Mouse (Mus musculus) gastrocnemius, postnatal 36 days (tissue): Measurements from ENCODE around the gene Clec10a. TPM values are rescaled to one million over a fixed set of nuclear protein-coding genes. Genes with fewer than 3 reads are reported as not detected.
"Not testable (repeated sequence)": the region's sequence is repeated elsewhere in the genome, so short reads cannot be mapped to it uniquely, and the experiment has no call there.

Experiments used
- DNase-seq, 2 experiments: peaks; one replicate each; pipeline ENCODE4 v3.0.0; 2022
- intact Hi-C: fragments of 180-260 bp; cut with DNase I; formaldehyde crosslinking; loops from one replicate; pipeline ENCODE4 v1.15.1; 2025
- long read RNA-seq, 2 experiments: library from polyadenylated mRNA; stranded (forward); transcript quantifications; one replicate each; pipeline ENCODE4 v2.0.0; 2021
- total RNA-seq, 2 experiments: library from RNA; stranded (reverse); gene quantifications; 2 replicates each; pipeline ENCODE4 v1.2.3; 2021

Gene Clec10a
- total RNA-seq: 1 to 10 TPM; 1.8 to 2.0 TPM
- long read RNA-seq, experiment 1, partial matches to known transcripts: 1 of 2 reads
- long read RNA-seq, experiment 1, other reads (novel, unspliced or antisense): 0 of 2 reads
- long read RNA-seq, experiment 2: 0 reads

DNA sequence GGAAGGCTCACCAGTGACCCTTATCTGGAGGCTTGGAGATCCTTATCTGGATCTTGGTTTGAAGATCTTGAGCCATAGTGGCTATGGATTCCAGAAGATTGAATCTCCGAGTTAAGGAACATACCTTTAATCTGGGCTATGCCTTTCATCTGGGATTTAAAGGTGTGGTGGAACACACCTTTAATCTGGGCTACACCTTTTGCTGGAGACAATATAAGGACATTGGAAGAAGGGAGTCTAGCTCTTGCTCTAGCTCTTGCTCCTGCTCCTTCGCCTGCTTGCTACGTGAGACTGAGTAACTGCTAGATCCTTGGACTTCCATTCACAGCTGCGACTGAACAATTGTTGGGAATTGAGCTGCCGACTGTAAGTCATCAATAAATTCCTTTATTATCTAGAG, at the start of gene Clec10a:
Clec10a (plus strand) TSS at position 301 of the 400 bp plus-strand sequence.
- DNase-seq, intact Hi-C loops: not testable (repeated sequence)

DNA sequence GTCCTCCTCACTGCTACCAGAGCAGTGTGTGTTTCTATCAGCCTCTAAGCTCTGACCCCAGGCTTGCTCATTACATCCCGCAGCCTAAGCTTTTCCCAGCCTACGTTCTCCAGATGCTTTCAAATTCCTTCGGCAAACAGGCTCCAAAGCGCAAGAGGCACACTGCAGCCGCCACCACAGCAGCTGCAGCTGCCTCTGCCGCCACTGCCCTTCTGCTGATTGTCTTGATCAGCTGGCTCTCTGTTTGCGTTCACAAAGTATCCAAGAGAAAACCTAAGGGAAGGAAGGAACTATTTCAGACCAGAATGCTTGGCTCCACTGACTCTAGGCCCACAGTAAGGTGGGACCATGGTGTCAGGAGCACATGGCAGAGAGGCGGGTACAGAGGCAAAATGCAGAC, 48.9 kb upstream of the Clec10a start:
- DNase-seq: no peak
- intact Hi-C loops: no loop called here

DNA sequence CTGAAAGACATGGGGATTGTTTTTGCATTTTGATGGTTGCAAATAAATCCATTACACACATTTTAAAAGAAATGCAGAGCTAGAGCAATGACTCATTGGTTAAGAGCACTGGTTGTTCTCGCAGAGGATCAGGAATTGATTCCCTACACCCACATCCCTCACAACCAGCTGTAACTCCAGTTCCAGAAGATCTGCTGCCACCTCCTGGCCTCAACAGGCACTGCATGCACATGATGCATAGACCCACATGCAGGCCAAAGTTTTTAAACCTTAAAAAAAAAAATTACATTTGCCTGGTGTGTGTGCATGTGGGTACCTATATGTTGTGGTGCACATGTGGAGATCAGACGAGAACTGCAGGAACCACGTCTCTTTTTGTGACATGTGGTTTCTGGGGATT, 45.9 kb upstream of the Clec10a start:
- intact Hi-C loops: no loop called here
- DNase-seq: no peak

DNA sequence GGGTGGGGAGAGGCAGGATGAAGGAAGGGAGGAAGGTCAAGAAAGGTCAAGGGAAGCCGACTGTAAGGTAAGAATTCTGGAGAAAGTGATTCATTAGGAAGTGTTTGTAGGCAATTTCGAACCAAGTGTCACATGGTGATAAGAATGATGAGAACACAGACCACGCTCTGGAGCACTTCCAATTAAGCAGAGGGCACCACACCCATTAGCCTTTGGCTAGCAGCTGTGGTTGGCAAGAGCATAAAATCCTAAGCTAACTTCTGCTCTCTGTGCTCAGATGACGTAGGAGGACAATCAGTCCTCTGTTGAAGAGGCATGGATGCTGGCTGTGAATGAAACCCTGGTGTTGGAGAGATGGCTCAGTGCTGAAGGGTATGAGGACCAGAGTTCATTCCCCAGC, 41.4 kb upstream of the Clec10a start:
- DNase-seq: no peak
- intact Hi-C loops: no loop called here

DNA sequence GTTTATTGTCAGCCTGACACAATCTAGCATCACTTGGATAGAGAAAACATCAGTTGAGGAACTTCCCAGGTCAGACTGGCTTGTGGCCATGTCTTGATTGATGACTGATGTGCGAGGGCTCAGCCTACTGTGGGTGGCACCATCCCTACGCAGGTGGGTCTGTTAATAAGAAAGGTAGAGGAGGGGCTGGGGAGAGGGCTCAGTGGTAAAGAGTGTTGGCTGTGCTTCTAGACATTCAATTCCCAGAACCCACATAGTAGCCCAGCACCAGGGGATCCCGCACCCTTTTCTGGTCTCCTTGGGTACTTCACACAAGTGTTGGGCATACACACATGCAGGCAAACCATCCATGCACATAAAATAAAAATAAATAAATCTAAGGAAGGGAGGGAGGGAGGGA, 40.1 kb upstream of the Clec10a start:
- no peak for DNase-seq
- intact Hi-C loops: no loop called here

DNA sequence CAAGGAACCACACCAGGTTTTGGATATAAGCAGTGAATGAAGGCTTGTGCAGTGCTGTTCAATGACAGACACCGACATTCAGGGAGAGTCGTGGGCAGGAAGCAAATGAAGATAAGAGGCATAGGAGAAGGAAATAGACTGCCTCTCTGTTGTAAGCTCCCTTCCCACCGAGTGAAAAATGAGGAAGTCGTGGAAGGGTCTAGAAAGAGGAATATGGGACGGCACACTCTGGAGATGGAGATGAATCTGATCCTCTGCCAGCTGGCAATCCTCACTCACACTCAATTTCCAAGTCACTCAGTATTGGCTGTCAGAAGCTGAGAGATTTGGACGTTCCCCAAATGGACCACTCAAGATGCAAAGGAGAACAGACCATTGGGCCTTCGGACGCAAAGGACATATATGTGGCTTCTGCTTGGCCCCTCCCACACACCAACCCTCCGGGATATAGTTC, 26.0 kb upstream of the Clec10a start, which contains the start of gene Mgl2:
Mgl2 (plus strand) TSS at position 404 of the 454 bp plus-strand sequence.
- intact Hi-C loops: no loop called here
- no peak for DNase-seq

DNA sequence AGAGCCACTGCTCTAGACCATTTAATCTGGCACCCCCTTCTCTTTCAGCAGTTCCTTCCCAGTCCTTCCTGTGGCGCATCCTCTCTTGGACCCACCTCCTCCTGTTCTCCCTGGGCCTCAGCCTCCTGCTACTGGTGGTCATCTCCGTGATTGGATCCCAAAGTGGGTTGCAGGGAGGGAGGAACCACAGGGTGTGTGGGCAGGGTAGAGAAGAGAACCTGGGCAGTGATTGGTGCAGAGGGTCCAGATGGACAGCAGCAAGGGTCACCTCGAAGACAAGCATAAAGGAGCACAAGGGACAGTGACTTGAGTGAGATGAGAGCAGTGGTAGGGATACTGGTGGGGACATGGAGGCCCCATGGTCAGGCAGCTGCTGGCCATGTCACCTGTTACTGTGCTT, 21.0 kb upstream of the Clec10a start:
- intact Hi-C loops: not testable (repeated sequence)

DNA sequence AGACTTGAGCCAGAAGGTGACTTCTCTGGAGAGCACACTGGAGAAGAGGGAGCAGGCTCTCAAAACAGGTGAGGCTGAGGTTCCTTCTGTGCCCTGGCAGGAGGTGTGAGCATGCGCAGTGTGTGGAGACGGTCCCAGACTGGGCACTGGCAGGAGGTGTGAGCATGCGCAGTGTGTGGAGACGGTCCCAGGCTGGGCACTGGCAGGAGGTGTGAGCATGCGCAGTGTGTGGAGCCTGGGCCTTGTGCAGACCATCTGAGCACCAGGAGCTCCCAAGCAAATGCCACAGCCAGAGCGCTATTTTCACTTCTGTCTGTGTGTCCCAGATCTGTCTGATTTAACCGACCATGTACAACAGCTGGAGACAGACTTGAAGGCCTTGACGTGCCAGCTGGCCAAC, 20.1 kb upstream of the Clec10a start:
- intact Hi-C loops, DNase-seq: not testable (repeated sequence)

More for the DNA sequence above, 21.0 kb upstream of the Clec10a start:
- not testable (repeated sequence) for DNase-seq

DNA sequence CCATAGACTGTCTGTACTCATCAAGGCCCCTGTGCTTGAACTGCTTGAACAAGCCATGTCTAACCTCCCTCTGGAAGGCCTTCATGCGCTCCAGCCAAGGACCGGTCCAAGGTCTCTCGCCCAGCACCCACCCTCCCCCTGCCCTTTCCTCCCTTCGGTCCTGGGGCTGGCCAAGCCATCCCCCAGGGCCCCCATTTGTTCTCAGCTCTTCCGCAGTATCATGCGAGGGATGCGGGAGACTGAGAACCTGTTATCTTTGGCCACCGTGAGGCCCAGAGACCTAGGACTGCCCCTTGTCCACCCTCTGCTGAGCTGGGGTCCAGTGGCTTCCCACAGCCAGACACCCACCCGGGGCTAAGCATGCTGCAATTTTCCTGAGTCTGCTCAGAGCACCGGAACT, 16.8 kb upstream of the Clec10a start:
- intact Hi-C loops: no loop called here

DNA sequence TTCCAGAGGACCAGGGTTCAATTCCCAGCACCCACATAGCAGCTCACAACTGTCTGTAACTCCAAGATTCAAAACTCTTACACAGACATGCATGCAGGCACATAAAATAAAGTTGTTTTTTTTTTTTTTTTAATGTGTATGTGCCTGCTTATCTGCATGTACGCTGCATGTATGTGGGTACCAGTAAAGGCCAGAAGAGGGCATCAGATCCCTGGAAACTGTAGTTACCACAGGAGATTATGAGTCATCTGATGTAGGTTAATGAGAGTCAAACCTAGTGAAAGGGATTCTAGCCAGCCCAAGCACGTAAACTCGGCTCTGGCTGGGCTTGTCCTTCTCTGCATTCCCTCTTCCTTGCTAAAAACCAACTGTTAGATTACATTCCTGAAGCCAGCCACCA, 4.9 kb upstream of the Clec10a start:
- intact Hi-C loops: no loop called here
- no peak for DNase-seq

More for the DNA sequence above, 16.8 kb upstream of the Clec10a start:
- no peak for DNase-seq

DNA sequence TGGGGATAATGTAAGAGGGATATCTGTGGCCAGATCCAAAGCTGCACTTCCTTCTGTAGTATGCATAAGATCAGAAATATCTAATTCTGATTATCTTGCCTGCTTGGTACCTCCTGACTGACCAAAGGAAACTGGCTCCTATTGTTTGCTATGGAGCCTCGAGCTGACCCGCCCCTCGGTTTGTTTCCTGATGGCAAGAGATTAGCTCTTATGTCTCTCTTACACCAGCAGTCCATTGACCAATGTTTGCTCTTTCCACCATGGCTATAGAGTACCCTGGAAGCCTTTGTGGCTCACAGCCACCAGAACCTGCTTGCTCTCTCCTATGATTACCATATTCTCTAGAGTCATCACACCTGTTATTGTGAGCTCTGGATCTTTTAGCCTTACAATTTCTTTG, 6.3 kb downstream of the Clec10a start:
- no peak for DNase-seq
- intact Hi-C loops: no loop called here

DNA sequence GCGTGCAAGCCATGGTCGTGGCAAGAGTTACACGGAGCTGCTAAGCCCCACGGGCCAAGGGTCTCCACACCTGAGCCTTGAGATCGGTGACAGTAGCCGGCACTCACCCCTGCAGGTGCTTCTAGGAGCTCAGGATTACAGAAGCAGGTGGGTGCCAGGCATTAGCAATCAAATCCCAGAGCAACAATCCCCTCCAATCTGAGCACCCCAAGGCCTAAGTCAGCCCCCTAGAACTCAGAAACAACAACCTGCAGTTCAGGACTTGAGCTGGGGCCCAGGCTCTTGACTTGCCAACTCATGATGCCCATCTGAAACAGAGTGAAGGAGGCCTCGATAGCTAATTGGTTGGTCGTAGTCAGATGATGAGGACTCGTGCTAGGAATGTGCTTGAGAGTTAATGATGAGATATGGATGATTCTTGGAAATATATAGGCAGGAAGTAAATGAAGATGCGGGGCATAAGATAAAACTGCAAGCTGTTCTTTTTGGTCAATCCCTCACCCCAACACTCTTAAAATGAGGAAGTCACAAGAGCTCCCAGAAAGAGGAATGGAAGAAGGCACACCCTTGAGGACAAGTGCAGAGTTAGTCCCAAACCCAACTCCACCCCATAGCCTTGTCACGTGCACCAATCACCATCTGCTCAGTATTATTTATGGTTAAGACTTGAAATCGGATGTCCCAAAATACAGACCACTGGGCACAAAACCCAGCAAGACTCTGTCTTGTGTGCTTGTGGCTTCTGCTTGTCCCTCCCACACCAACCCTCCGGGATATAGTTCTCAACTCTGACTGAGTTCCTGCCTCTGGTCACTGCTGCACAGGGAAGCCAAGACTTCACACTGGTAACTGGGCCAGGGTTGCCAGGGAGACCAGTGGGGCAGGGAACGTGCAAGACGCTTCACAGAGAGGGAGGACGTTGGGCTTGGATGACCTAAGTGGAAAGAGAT, 10.2 kb downstream of the Clec10a start:
- intact Hi-C loops: no loop called here
- no peak for DNase-seq

DNA sequence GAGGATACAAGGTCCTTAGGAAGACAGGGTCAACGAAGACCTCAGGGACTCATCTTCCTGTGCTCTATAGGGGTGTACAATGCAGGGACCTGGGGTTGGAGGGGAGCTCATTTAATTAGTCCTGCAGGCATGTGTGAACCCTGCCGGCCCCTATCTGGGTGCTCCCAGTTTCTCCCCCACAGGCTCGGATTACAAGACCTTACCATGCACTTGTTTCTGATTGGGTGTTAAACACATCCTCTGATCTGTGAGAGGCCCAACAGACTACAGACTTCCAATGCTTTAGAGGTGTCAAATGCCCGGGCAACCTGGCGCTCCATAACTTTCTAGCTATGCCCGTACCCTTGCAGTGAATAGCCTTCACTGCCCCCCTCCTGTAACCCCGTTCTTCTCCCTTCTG, 12.1 kb downstream of the Clec10a start:
- no peak for DNase-seq
- intact Hi-C loops: no loop called here

DNA sequence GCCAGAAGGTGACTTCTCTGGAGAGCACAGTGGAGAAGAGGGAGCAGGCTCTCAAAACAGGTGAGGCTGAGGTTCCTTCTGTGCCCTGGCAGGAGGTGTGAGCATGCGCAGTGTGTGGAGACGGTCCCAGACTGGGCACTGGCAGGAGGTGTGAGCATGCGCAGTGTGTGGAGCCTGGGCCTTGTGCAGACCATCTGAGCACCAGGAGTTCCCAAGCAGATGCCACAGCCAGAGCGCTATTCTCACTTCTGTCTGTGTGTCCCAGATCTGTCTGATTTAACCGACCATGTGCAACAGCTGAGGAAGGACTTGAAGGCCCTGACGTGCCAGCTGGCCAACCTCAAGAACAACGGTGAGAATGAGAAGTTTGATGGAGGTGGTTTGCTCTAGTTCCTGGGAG, 13.5 kb downstream of the Clec10a start:
- intact Hi-C loops, DNase-seq: not testable (repeated sequence)

DNA sequence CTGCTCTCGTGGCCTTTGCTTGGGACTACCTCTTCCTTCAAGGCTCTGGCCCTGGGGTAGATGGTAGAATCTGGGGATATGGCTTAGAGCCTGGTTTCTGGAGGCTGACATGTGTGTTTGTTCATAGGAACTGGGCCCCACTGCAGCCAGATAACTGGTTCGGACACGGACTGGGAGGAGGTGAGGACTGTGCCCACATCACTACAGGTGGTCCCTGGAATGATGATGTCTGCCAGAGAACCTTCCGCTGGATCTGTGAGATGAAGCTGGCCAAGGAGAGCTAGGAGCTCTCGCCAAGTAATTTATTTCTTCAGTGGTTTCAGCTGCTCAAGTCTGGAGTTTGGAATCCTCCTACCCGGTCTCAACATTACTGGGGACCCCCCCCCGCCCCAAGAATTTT, 14.3 kb downstream of the Clec10a start:
- DNase-seq: no peak
- intact Hi-C loops: no loop called here

DNA sequence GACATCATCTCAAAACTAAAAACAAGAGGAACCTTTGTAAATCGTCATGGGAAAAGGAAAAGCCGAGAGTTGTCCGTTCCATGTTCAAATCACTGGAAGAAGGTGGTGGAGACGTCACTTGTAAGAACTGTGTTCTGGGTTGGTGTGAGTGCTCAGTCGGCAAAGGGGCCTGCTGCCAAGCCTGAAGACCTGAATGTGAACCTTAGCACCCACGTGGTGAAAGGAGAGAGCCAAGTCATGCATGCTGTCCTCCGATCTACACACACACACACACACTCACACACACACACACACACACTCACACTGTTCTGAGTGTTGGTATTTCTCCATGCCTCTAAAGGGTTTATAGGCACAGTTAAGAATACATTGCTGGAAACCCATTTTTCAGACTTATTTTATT, 15.2 kb downstream of the Clec10a start:
- intact Hi-C loops: no loop called here
- no peak for DNase-seq

DNA sequence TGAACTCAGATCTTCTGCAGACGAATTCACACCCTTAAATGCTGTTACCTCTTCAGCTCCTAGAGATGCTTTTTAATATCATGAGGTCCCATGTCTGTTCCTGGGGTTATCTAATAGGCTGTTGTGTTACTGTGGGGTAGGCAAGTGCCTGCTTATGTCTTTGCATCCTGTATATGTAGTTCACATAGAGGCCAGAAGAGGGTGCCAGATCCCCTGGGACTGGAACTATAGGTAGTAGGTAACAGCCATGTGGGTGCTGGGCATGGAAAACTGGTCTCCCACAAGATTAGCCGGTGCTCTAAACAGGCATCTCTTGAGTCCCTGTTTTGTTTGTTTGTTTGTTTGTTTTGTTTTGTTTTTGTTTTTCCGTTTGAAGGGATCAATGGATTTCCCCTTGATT, 15.8 kb downstream of the Clec10a start:
- intact Hi-C loops: no loop called here
- DNase-seq: no peak

DNA sequence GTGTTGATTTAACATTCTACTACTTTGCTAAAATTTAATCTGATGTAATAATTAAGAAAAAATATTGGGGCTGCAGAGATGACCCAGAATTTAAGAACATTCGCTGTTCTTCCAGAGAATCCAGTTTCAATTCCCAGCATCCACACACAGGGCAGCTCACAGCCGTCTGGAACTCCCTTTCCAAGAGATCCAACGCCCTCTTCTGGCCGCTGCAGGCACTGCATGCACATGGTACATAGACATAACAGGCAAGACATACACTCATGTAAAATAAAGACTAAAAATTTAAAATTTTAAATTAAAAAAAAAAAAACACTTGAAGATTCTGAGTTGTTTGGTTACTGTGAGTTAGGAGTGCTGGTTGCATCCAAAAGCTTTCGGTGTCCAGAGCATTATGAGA, 16.3 kb downstream of the Clec10a start:
- DNase-seq: no peak
- intact Hi-C loops: no loop called here

DNA sequence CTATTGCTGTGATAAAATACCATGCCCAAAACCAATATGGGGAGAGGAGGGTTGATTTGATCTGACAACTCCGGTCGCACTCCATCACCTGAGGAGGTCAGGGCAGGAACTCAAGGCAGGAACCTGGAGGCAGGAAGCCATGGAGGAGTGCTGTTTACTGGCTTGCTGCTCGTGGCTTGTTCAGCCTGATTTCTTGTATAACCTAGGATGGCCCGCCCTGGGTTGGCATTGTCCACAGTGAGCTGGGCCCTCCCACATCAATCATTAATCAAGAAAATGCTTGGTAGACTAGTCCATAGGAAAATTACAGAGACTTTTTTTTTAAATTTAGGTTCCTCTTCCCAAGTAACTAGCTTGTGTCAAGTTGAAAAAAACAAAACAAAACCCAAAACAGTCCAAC, 18.5 kb downstream of the Clec10a start:
- intact Hi-C loops: no loop called here

DNA sequence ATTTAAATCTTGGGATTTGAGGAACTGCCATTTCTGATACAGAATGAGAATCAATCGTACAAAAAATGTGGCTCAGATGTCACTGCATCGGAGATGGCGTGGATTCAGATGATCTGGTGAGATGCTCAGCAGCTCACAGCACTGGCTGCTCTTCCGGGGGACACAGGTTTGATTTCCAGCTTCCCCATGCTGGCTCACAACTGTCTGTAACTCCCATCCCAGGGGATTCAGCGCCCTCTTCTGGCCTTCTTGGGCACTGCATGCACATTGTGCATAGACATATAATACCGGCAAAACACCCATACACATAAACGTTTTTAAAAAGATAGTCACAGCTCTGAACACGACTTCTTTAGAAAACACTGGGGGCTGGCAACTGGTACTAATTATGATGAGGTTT, 21.6 kb downstream of the Clec10a start:
- no peak for DNase-seq
- intact Hi-C loops: no loop called here

More for the DNA sequence above, 18.5 kb downstream of the Clec10a start:
- no peak for DNase-seq

DNA sequence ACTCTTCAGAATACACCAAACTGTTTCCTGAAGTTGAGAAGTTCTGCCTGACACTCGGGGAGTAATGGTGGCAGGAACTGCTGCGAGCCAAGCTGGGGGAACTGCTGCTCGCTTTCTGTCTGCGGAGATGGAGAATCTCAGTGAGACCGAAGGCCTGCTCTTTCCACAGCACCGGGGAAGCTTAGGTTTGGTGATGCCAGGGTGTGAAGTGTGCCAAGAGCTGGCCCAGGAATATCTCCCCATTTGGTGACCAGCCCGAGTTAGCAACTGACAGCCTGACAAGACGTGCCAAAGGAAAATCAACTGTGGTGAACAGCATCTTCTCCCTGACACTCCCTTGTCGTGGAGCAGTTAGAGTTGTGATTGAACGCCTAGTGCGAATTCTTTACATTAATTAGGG, 22.3 kb downstream of the Clec10a start:
- intact Hi-C loops: no loop called here
- DNase-seq: no peak

DNA sequence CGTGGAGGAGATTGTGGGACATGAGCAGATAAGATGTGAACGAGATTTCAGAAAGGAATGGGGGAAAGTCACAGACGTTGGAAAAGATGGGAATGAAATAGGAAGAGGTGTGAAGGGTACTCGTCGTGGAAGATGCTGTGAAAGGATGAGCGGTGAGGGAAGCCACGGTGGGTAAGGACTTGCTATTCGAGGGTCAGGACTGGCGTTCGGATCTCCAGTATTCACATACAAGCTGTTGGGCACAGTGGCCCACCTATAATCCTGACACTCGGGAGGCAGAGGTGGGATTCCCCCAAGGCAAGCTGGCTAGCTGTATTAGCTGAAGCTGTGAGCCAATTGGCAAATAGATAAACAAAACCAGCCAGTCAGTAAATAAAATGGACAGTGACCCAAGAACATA, 22.8 kb downstream of the Clec10a start:
- DNase-seq: no peak
- intact Hi-C loops: no loop called here
